Mouse (Mus musculus) midbrain, embryonic 12.5 days (tissue): ENCODE measurements at regions not wholly inside any gene's neighbourhood (a gene's known extent, or its start where the extent isn't known, plus 50 kb on each side); places are given as distances from the start of the nearest gene placed in this dataset.
A peak's percentile ranks its signal among the peaks of the same experiment; 100 is the strongest.

Experiments
- ATAC-seq: fragments of 200-750 bp; cut with Nextera tagmentation; 2 replicates; pipeline ENCODE4 v1.8.0; 2017; ENCODE audit warnings: low read depth, moderate TSS enrichment, moderate library complexity; ENCODE audit not compliant: low FRiP score
- H3K27ac ChIP-seq: fragments of 300-500 bp; sonication (generic); replicated peaks from 2 replicates; pipeline ENCODE4 v1.5.1; 2016; ENCODE audit warnings: mild to moderate bottlenecking
- H3K27me3 ChIP-seq: fragments of 300-500 bp; sonication (generic); 2 replicates; pipeline ENCODE4 v1.6.1; 2016; ENCODE audit warnings: mild to moderate bottlenecking
- H3K36me3 ChIP-seq: fragments of 300-500 bp; sonication (generic); 2 replicates; pipeline ENCODE4 v1.6.1; 2016
- H3K4me1 ChIP-seq: fragments of 300-500 bp; sonication (generic); 2 replicates; pipeline ENCODE4 v1.6.1; 2016
- H3K4me2 ChIP-seq: fragments of 300-500 bp; sonication (generic); replicated peaks from 2 replicates; pipeline ENCODE4 v1.6.1; 2016; ENCODE audit warnings: mild to moderate bottlenecking, moderate library complexity
- H3K4me3 ChIP-seq: fragments of 300-500 bp; sonication (generic); 2 replicates; pipeline ENCODE4 v1.5.1; 2016; ENCODE audit warnings: mild to moderate bottlenecking
- H3K9ac ChIP-seq: fragments of 300-500 bp; sonication (generic); replicated peaks from 2 replicates; pipeline ENCODE4 v1.6.1; 2016; ENCODE audit warnings: mild to moderate bottlenecking, moderate library complexity
- H3K9me3 ChIP-seq: fragments of 300-500 bp; sonication (generic); 2 replicates; pipeline ENCODE4 v1.6.1; 2016; ENCODE audit warnings: mild to moderate bottlenecking
- WGBS: fragments of 180-500 bp; shearing (Covaris S2); methylation state at CpG from one replicate; pipeline ENCODE4 v1.1.7; 2016; 5-methylcytosine and 5-hydroxymethylcytosine counted together

DNA sequence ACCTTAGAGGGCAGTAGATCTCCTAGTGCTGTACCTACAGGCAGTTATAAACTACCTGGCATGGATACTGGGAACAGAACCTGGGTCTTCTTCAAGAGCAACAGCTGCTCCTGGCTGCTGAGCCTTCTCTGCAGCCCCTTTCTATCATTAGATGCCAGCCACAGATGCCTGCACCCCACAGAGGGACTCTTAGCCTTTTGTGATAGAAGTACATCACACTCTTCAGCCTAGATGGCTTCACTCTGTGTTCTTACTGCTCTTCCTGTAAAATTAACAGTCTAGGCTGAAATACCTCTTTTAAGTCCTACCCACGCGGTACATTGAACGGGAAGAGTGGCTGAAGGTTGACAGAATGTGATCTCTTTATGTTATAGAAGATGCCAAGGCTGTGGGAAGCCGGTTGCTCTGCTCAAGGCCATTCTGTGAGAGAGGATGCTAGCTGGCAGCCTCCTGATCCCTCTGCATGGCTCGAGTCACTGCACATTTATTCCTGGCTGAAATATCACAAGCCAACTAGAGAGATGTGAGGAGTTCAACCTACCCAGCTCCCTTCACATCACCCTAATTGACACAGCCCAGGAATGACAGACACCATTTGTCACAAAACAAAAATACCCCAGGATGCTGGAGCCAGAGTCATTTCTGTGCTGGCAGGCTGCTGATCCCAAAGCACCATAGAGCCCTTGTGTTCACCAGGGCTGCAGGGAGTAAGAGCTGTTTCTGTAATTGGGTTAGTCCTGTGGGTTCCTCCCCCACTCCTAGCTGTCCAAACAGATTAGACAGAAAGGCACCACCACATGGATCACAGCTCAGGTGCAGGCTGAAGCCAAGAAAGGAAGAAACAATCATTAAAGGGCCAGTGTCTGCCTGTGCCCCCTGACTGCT is 162.5 kb downstream of the B3gnt2 start:
- Histone ChIP-seq H3K27ac (0 out of 2 replicates have a peak overlapping the region, but pooled peaks have one; percentile 16), H3K4me2 (no peak overlapping the region), H3K4me3 (no peak overlapping the region), H3K9ac (no peak overlapping the region), H3K4me1 (peaks cover 11% of the 10 kb centered on the region), H3K36me3 (no peaks in the 10 kb centered on the region), H3K9me3 (no peaks in the 10 kb centered on the region), H3K27me3 (no peaks in the 10 kb centered on the region)
- ATAC-seq, result peak; percentile 63
- 60% methylated on average over 5 of the region's 5 CpGs for WGBS

DNA sequence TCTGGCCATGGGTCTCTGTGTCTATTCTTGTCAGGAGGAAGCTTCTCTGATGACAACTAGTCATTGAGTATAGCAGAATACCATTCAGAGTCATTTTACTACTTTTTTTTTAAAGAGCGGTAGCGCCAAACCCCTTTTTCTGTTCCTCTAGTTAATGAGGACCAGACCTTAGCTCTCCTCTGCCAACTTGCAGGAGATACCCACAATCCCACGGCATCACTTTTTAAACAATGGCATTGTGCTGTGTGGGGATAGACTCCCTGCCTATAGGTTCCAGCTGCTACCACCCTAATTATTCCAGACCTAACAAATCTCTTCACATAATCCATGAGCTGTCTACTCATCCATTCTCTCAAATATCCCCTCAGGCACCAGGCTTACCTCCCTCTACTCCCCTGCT is 154.7 kb downstream of the B3gnt2 start:
- Histone ChIP-seq H3K4me2 (no peak overlapping the region), H3K4me3 (no peak overlapping the region), H3K4me1 (no peaks in the 10 kb centered on the region), H3K36me3 (no peaks in the 10 kb centered on the region), H3K9ac (no peak overlapping the region), H3K9me3 (no peaks in the 10 kb centered on the region), H3K27ac (no peak overlapping the region), H3K27me3 (no peaks in the 10 kb centered on the region)
- 84% methylated on average over 3 of the region's 3 CpGs for WGBS
- ATAC-seq, result no peak
